Mouse (Mus musculus) heart, embryonic 11.5 days (tissue): ENCODE measurements around the gene Klre1. TPM values are rescaled to one million over a fixed set of nuclear protein-coding genes. Genes with fewer than 3 reads are reported as not detected.

Experiments used
- ATAC-seq: fragments of 200-750 bp; cut with Nextera tagmentation; replicated peaks from 2 replicates; pipeline ENCODE4 v1.8.0; 2017; ENCODE audit warnings: moderate library complexity; ENCODE audit not compliant: insufficient number of reproducible peaks, low FRiP score, low TSS enrichment
- H3K27ac ChIP-seq: fragments of 300-500 bp; sonication (generic); 2 replicates; pipeline ENCODE4 v1.5.1; 2014; ENCODE audit warnings: mild to moderate bottlenecking, low read depth, low read length
- H3K27me3 ChIP-seq: fragments of 300-500 bp; sonication (generic); 2 replicates; pipeline ENCODE4 v1.6.1; 2014; ENCODE audit warnings: mild to moderate bottlenecking, low read length, mixed read lengths; ENCODE audit not compliant: control insufficient read depth, insufficient read depth
- H3K36me3 ChIP-seq: fragments of 300-500 bp; sonication (generic); 2 replicates; pipeline ENCODE4 v1.6.1; 2014; ENCODE audit warnings: mild to moderate bottlenecking, low read length, moderate library complexity, mixed read lengths; ENCODE audit not compliant: control insufficient read depth, insufficient read depth
- H3K4me1 ChIP-seq: fragments of 300-500 bp; sonication (generic); 2 replicates; pipeline ENCODE4 v1.6.1; 2014; ENCODE audit warnings: low read length; ENCODE audit not compliant: control insufficient read depth, insufficient read depth
- H3K4me2 ChIP-seq: fragments of 300-500 bp; sonication (generic); 2 replicates; pipeline ENCODE4 v1.6.1; 2014; ENCODE audit warnings: mild to moderate bottlenecking, moderate library complexity
- H3K4me3 ChIP-seq: fragments of 300-500 bp; sonication (generic); 2 replicates; pipeline ENCODE4 v1.5.1; 2014; ENCODE audit warnings: low read depth, low read length
- H3K9ac ChIP-seq: fragments of 300-500 bp; sonication (generic); 2 replicates; pipeline ENCODE4 v1.6.1; 2014; ENCODE audit warnings: mild to moderate bottlenecking, low read depth, low read length, moderate library complexity
- H3K9me3 ChIP-seq: fragments of 300-500 bp; sonication (generic); replicated peaks from 2 replicates; pipeline ENCODE4 v1.6.1; 2016; ENCODE audit warnings: low read length; ENCODE audit not compliant: control insufficient read depth
- WGBS: fragments of 180-500 bp; shearing (Covaris S2); extraction: QIAGEN DNeasy Blood & Tissue Kit; methylation state at CpG from one replicate; pipeline ENCODE4 v1.1.7; 2014; ENCODE audit not compliant: insufficient replicate concordance; 5-methylcytosine and 5-hydroxymethylcytosine counted together
- polyA plus RNA-seq: library from polyadenylated mRNA; unstranded; fragments of >200 nt; fragmentation: Nextera tagmentation; extraction: Ambion mirVana; gene quantifications from 2 replicates; pipeline ENCODE4 v1.2.1, GENCODE M21; 2014

Klre1 gene
- polyA plus RNA-seq, 1 experiment from 2014 or later, result not detected

- Histone ChIP-seq H3K27me3 (no peaks in the 10 kb centered on the region), H3K9ac (no peak overlapping the region), H3K27ac (no peak overlapping the region), H3K4me3 (no peak overlapping the region), H3K4me2 (no peak overlapping the region), H3K4me1 (no peaks in the 10 kb centered on the region), H3K9me3 (no peaks in the 10 kb centered on the region), H3K36me3 (no peaks in the 10 kb centered on the region)
- WGBS, result 43% methylated on average over 4 of the region's 4 CpGs
- ATAC-seq, result no peak
Measured at GRCm38 (mm10) chr6:129559641-129560027, 18.1 kb upstream of the Klre1 start.

GRCm38 (mm10) chr6:129565257-129565656 lies 12.4 kb upstream of the Klre1 start:
- Histone ChIP-seq H3K27ac (no peak overlapping the region), H3K4me3 (no peak overlapping the region), H3K9ac (no peak overlapping the region), H3K36me3 (no peaks in the 10 kb centered on the region), H3K4me2 (no peak overlapping the region), H3K4me1 (no peaks in the 10 kb centered on the region), H3K27me3 (no peaks in the 10 kb centered on the region), H3K9me3 (no peaks in the 10 kb centered on the region)
- ATAC-seq, result no peak
- WGBS, result 74% methylated on average over 2 of the region's 2 CpGs

DNA sequence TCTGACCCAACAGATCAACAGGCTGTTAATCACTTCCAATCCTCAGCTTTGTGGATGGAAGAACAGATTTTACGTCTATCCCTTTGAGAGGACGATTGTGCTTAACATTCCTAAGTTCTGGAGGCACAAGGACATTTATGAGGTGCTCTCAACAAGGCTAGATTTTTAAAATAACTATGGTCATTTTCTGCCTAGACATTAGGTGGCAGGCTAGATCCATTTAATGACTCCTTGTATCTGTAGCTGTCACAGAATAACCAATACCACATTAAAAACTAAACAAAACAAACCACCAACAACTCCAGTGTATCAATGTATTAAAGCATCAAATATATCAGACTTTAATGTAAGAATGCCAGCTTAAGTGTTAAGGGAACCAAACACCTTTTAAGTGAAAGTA lies 2.4 kb upstream of the Klre1 start:
- no peaks in the 10 kb centered on the region for H3K9me3 ChIP-seq
- H3K4me1 ChIP-seq, result no peaks in the 10 kb centered on the region
- no peak for ATAC-seq
- H3K4me3 ChIP-seq, result no peak overlapping the region
- H3K4me2 ChIP-seq, result no peak overlapping the region
- H3K9ac ChIP-seq, result no peak overlapping the region
- H3K27ac ChIP-seq, result no peak overlapping the region
- H3K27me3 ChIP-seq, result no peaks in the 10 kb centered on the region
- H3K36me3 ChIP-seq, result no peaks in the 10 kb centered on the region
- WGBS, result 10% methylated on average over 2 of the region's 2 CpGs

GRCm38 (mm10) chr6:129581274-129581673 lies 3.6 kb downstream of the Klre1 start:
- no peak overlapping the region for H3K9ac ChIP-seq
- H3K9me3 ChIP-seq, result no peaks in the 10 kb centered on the region
- no peak overlapping the region for H3K4me3 ChIP-seq
- no peak for ATAC-seq
- H3K4me2 ChIP-seq, result no peak overlapping the region
- WGBS, result 63% methylated on average over 4 of the region's 4 CpGs
- no peaks in the 10 kb centered on the region for H3K36me3 ChIP-seq
- no peaks in the 10 kb centered on the region for H3K27me3 ChIP-seq
- no peaks in the 10 kb centered on the region for H3K4me1 ChIP-seq
- H3K27ac ChIP-seq, result no peak overlapping the region

DNA sequence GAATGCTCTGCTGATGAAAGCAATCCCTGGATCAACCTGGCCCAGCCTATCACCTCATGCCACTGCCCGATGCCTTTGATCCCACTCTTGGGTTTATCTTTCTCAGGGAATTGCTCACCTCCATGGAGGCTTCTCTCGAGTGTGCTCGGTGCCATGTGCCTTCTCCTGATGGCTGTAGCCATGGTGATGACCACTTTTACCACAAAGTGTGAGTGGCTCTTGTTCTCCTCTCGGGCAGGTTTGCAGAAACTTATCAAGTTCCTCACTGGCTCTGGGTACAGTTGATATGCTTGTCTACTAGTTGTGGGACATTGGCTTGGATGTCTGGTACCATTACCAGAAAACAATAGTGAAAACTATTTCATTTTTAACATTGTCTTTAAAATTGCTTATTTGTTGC lies 4.2 kb downstream of the Klre1 start:
- no peak overlapping the region for H3K9ac ChIP-seq
- no peak overlapping the region for H3K4me2 ChIP-seq
- no peaks in the 10 kb centered on the region for H3K9me3 ChIP-seq
- H3K27ac ChIP-seq, result no peak overlapping the region
- WGBS, result 67% methylated on average over 4 of the region's 4 CpGs
- no peaks in the 10 kb centered on the region for H3K36me3 ChIP-seq
- ATAC-seq, result no peak
- no peaks in the 10 kb centered on the region for H3K27me3 ChIP-seq
- H3K4me3 ChIP-seq, result no peak overlapping the region
- H3K4me1 ChIP-seq, result no peaks in the 10 kb centered on the region

DNA sequence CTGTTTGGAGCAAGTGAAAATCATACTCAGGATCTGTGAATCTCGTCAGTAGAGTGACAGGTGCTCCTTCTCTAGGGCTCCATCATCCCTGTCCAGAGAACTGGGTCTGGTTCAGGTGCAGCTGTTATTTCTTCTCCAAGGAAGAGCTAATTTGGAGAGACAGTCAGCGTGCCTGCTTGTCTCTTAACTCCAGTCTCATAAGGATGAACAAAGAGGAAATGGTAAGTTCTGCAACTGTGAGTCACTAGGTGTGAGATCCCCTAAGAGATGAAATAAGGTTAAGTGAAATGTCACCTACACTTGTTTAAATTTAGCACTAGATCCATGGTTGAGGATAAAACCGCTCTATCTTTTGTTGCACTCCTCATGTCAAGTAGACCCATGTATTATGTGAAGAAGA lies 5.3 kb downstream of the Klre1 start:
- 73% methylated on average over 3 of the region's 3 CpGs for WGBS
- Histone ChIP-seq H3K9ac (no peak overlapping the region), H3K36me3 (no peaks in the 10 kb centered on the region), H3K4me1 (no peaks in the 10 kb centered on the region), H3K27ac (no peak overlapping the region), H3K9me3 (no peaks in the 10 kb centered on the region), H3K27me3 (no peaks in the 10 kb centered on the region), H3K4me2 (no peak overlapping the region), H3K4me3 (no peak overlapping the region)
- no peak for ATAC-seq

DNA sequence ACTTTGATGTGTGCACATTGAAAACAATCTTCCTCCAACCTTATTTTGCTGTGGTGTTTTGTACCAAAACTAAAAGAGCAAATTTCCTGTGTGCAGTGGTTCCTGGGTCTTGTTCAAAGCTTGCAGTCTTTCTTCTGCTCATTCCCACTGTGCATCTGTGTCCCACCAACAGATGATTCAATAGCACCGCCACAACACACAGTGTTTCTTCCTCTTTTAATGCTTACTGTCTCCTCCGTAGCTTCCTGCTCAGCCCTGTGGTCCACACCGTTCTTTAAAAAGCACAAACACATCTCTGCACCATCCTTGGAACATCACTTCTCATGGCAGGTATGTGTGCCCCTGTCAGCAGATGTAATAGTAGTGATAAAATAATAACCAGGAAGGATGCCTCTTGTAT lies 13.8 kb downstream of the Klre1 start, which contains the start of gene Klrd1:
Gene Klrd1, plus strand, starts transcription at position 275 of the 400 bp plus-strand sequence.
- Histone ChIP-seq H3K4me2 (no peak within 1 kb of the TSS), H3K4me1 (no peaks in the 10 kb centered on the region), H3K9ac (no peak within 1 kb of the TSS), H3K36me3 (no peaks in the 10 kb centered on the region), H3K9me3 (no peaks in the 10 kb centered on the region), H3K27me3 (no peaks in the 10 kb centered on the region), H3K4me3 (no peak within 1 kb of the TSS), H3K27ac (no peak within 1 kb of the TSS)
- 68% methylated on average over 3 of the region's 3 CpGs for WGBS
- ATAC-seq, result no peak

DNA sequence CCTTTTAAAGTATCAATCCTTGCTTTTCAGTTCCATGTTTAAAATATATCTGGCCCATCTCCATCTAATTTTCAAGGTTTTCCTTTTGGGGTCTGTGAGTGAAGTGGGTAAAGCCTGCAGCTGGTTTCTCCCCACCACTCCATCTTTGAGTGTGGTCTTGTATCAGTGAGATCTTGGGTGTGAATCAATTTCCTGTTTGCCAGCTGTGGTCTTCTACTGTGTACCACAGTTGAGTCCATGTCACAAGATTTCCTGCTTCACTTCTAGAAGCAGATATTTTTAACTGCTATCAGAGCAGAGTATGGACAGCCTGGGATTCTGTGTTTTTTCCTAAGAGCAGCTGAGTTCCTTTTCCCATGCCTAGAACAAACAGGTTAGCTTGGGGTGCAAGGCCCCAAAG lies 30.7 kb downstream of the Klre1 start:
- Histone ChIP-seq H3K36me3 (no peaks in the 10 kb centered on the region), H3K4me2 (no peak overlapping the region), H3K9me3 (no peaks in the 10 kb centered on the region), H3K4me3 (no peak overlapping the region), H3K27ac (no peak overlapping the region), H3K27me3 (no peaks in the 10 kb centered on the region), H3K9ac (no peak overlapping the region), H3K4me1 (no peaks in the 10 kb centered on the region)
- no peak for ATAC-seq

- no peak within 1 kb of the TSS for H3K27ac ChIP-seq
- H3K9me3 ChIP-seq, result no peaks in the 10 kb centered on the region
- no peak within 1 kb of the TSS for H3K4me3 ChIP-seq
- no peaks in the 10 kb centered on the region for H3K4me1 ChIP-seq
- no peaks in the 10 kb centered on the region for H3K27me3 ChIP-seq
- 78% methylated on average over 4 of the region's 4 CpGs for WGBS
- no peak within 1 kb of the TSS for H3K9ac ChIP-seq
- H3K4me2 ChIP-seq, result no peak within 1 kb of the TSS
- no peaks in the 10 kb centered on the region for H3K36me3 ChIP-seq
- ATAC-seq, result no peak
Measured at GRCm38 (mm10) chr6:129623735-129624134, 46.0 kb downstream of the Klre1 start, which contains the start of gene Klrk1. Gene Klrk1 (minus strand): TSS chr6:129623864.
